Mouse (Mus musculus) spleen, adult 2 months (tissue): ENCODE measurements at regions not wholly inside any gene's neighbourhood (a gene's known extent, or its start where the extent isn't known, plus 50 kb on each side); places are given as distances from the start of the nearest gene placed in this dataset.

ENCODE experiments used
- CTCF ChIP-seq: fragments of 200-500 bp; IDR thresholded peaks from 2 replicates; pipeline ENCODE4 v1.5.1; 2011; ENCODE audit warnings: mild to moderate bottlenecking, inconsistent platforms; ENCODE audit not compliant: insufficient read depth, insufficient read length, insufficient replicate concordance; ENCODE audit errors: extremely low read depth
- POLR2A ChIP-seq: fragments of 200-500 bp; IDR thresholded peaks from 2 replicates; pipeline ENCODE4 v1.6.1; 2011; ENCODE audit warnings: low read depth, low read length, inconsistent platforms

GRCm38 (mm10) chr10:120563926-120564325, 87.7 kb upstream of the Hmga2 start:
- no peak for TF ChIP-seq POLR2A
- no peak for TF ChIP-seq CTCF
